Mouse (Mus musculus): ENCODE measurements around the gene Tesk1. TPM values are rescaled to one million over a fixed set of nuclear protein-coding genes. Genes with fewer than 3 reads are reported as not detected.

Gene Tesk1
- total and polyA plus RNA-seq, 2 experiments from 2014 or later, result 5.1 to 55.5 TPM

- H3K36me3 ChIP-seq (replicated peaks; ENCODE audit: control insufficient read depth, insufficient read depth, low read length), result no peaks in the 10 kb centered on the region
- H3K4me3 ChIP-seq (ENCODE audit: low read depth, low read length), result no peak overlapping the region
- H3K9ac ChIP-seq (replicated peaks; ENCODE audit: low read depth, low read length), result no peak overlapping the region
- DNase-seq (ENCODE audit: low spot score), result no peak
- WGBS, result 89% methylated on average over 10 of the region's 10 CpGs
- no peak for ATAC-seq (ENCODE audit: insufficient read depth, low read depth)
- peak overlapping the region; percentile 87 for H3K27ac ChIP-seq (ENCODE audit: low read depth)
- TF ChIP-seq CTCF (IDR thresholded peaks at IDR 0.05; ENCODE audit: low read depth) (no peak), EP300 (IDR thresholded peaks at IDR 0.05; ENCODE audit: low read depth) (no peak)
- no peaks in the 10 kb centered on the region for H3K27me3 ChIP-seq (ENCODE audit: control insufficient read depth, insufficient read depth, low read length)
- no peak overlapping the region for H3K4me2 ChIP-seq (ENCODE audit: low read depth, low read length)
- no peaks in the 10 kb centered on the region for H3K9me3 ChIP-seq (replicated peaks; ENCODE audit: control insufficient read depth, low read length)
- H3K4me1 ChIP-seq (ENCODE audit: control insufficient read depth, insufficient read depth), result peaks cover 43% of the 10 kb centered on the region
Measured at GRCm38 (mm10) chr4:43404697-43405096, 37.0 kb upstream of the Tesk1 start.

- H3K9ac ChIP-seq (replicated peaks; ENCODE audit: low read depth, low read length), result peak overlapping the region; percentile 56
- H3K4me1 ChIP-seq (ENCODE audit: control insufficient read depth, insufficient read depth), result peaks cover 26% of the 10 kb centered on the region
- peak overlapping the region; percentile 62 for H3K4me2 ChIP-seq (ENCODE audit: low read depth, low read length)
- H3K27ac ChIP-seq (ENCODE audit: low read depth), result peak overlapping the region; percentile 87
- DNase-seq (ENCODE audit: low spot score) (peak; percentile 98), ATAC-seq (ENCODE audit: insufficient read depth, low read depth) (peak; percentile 95)
- H3K36me3 ChIP-seq (replicated peaks; ENCODE audit: control insufficient read depth, insufficient read depth, low read length), result no peaks in the 10 kb centered on the region
- TF ChIP-seq EP300 (IDR thresholded peaks at IDR 0.05; ENCODE audit: low read depth), result peak; percentile 77
- peak; percentile 70 for TF ChIP-seq CTCF (IDR thresholded peaks at IDR 0.05; ENCODE audit: low read depth)
- H3K27me3 ChIP-seq (ENCODE audit: control insufficient read depth, insufficient read depth, low read length), result no peaks in the 10 kb centered on the region
- H3K9me3 ChIP-seq (replicated peaks; ENCODE audit: control insufficient read depth, low read length), result no peaks in the 10 kb centered on the region
- peak overlapping the region; percentile 44 for H3K4me3 ChIP-seq (ENCODE audit: low read depth, low read length)
- WGBS, result 2% methylated on average over 26 of the region's 28 CpGs
Measured at GRCm38 (mm10) chr4:43406162-43406971, 35.4 kb upstream of the Tesk1 start.

GRCm38 (mm10) chr4:43407071-43407920 lies 34.4 kb upstream of the Tesk1 start:
- WGBS, result 55% methylated on average over 12 of the region's 12 CpGs
- no peaks in the 10 kb centered on the region for H3K27me3 ChIP-seq (ENCODE audit: control insufficient read depth, insufficient read depth, low read length)
- no peak for ATAC-seq (ENCODE audit: insufficient read depth, low read depth)
- peak overlapping the region; percentile 62 for H3K4me2 ChIP-seq (ENCODE audit: low read depth, low read length)
- H3K9ac ChIP-seq (replicated peaks; ENCODE audit: low read depth, low read length), result peak overlapping the region; percentile 56
- H3K4me3 ChIP-seq (ENCODE audit: low read depth, low read length), result peak overlapping the region; percentile 44
- no peak for DNase-seq (ENCODE audit: low spot score)
- H3K4me1 ChIP-seq (ENCODE audit: control insufficient read depth, insufficient read depth), result peaks cover 18% of the 10 kb centered on the region; the same call in 1 of the 2 replicates
- peak overlapping the region; percentile 87 for H3K27ac ChIP-seq (ENCODE audit: low read depth)
- TF ChIP-seq EP300 (IDR thresholded peaks at IDR 0.05; ENCODE audit: low read depth) (no peak), CTCF (IDR thresholded peaks at IDR 0.05; ENCODE audit: low read depth) (no peak)
- H3K36me3 ChIP-seq (replicated peaks; ENCODE audit: control insufficient read depth, insufficient read depth, low read length), result no peaks in the 10 kb centered on the region
- H3K9me3 ChIP-seq (replicated peaks; ENCODE audit: control insufficient read depth, low read length), result no peaks in the 10 kb centered on the region

- TF ChIP-seq CTCF (IDR thresholded peaks at IDR 0.05; ENCODE audit: low read depth) (no peak), EP300 (IDR thresholded peaks at IDR 0.05; ENCODE audit: low read depth) (no peak)
- Histone ChIP-seq H3K4me1 (ENCODE audit: control insufficient read depth, insufficient read depth) (peaks cover 17% of the 10 kb centered on the region), H3K36me3 (replicated peaks; ENCODE audit: control insufficient read depth, insufficient read depth, low read length) (peaks cover 25% of the 10 kb centered on the region), H3K9ac (replicated peaks; ENCODE audit: low read depth, low read length) (no peak overlapping the region), H3K4me3 (ENCODE audit: low read depth, low read length) (no peak overlapping the region), H3K9me3 (replicated peaks; ENCODE audit: control insufficient read depth, low read length) (no peaks in the 10 kb centered on the region), H3K27me3 (ENCODE audit: control insufficient read depth, insufficient read depth, low read length) (no peaks in the 10 kb centered on the region), H3K27ac (ENCODE audit: low read depth) (no peak overlapping the region), H3K4me2 (ENCODE audit: low read depth, low read length) (no peak overlapping the region)
- WGBS, result 87% methylated on average over 14 of the region's 14 CpGs
- no peak for ATAC-seq (ENCODE audit: insufficient read depth, low read depth)
- no peak for DNase-seq (ENCODE audit: low spot score)
Measured at GRCm38 (mm10) chr4:43414761-43415160, 27.0 kb upstream of the Tesk1 start.

DNA sequence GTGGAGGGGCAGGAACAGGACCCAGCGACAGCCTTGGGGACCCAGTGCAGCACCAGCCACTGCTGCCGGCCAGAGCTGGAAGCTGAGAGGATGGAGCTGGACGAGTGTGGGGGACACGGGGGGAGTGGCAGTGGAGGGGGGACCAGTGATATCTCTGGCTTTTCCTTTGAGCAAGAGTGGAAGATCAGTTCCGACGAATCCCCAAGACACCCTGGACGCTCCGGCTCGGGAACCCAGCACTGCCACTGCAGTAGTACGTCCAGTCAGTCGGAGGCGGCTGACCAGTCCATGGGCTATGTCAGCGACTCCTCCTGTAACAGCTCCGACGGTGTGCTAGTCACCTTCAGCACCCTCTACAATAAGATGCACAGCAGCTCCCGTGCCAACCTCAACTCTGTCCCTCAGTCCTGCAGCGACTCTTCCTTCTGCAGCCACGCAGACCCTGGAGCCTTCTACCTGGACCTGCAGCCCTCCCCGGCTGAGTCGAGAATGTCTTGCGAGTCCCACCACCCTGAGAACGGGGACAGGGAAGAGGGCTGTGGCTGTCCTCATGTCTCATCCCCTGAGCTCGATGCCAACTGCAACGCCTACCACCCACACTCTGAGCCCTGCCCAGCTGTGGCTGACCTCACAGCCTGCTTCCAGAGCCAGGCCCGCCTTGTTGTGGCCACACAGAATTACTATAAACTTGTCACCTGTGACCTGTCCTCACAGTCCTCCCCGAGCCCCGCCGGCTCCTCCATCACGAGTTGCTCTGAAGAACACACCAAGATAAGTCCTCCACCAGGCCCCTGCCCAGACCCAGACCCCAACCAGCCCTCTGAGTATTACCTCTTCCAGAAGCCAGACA lies 26.3 kb upstream of the Tesk1 start:
- Histone ChIP-seq H3K4me2 (ENCODE audit: low read depth, low read length) (no peak overlapping the region), H3K9me3 (replicated peaks; ENCODE audit: control insufficient read depth, low read length) (no peaks in the 10 kb centered on the region), H3K4me1 (ENCODE audit: control insufficient read depth, insufficient read depth) (peaks cover 17% of the 10 kb centered on the region), H3K9ac (replicated peaks; ENCODE audit: low read depth, low read length) (no peak overlapping the region), H3K4me3 (ENCODE audit: low read depth, low read length) (no peak overlapping the region), H3K36me3 (replicated peaks; ENCODE audit: control insufficient read depth, insufficient read depth, low read length) (peaks cover 25% of the 10 kb centered on the region), H3K27ac (ENCODE audit: low read depth) (no peak overlapping the region), H3K27me3 (ENCODE audit: control insufficient read depth, insufficient read depth, low read length) (no peaks in the 10 kb centered on the region)
- no peak for ATAC-seq (ENCODE audit: insufficient read depth, low read depth)
- no peak for DNase-seq (ENCODE audit: low spot score)
- TF ChIP-seq EP300 (IDR thresholded peaks at IDR 0.05; ENCODE audit: low read depth), result no peak
- TF ChIP-seq CTCF (IDR thresholded peaks at IDR 0.05; ENCODE audit: low read depth), result no peak
- 79% methylated on average over 29 of the region's 29 CpGs for WGBS
